Mouse (Mus musculus): ENCODE measurements around the gene Avl9. TPM values are rescaled to one million over a fixed set of nuclear protein-coding genes. Genes with fewer than 3 reads are reported as not detected.
A peak's percentile ranks its signal among the peaks of the same experiment; 100 is the strongest.

The Avl9 gene
- polyA plus RNA-seq, 1 experiment from 2014 or later, result 11.6 TPM

DNA sequence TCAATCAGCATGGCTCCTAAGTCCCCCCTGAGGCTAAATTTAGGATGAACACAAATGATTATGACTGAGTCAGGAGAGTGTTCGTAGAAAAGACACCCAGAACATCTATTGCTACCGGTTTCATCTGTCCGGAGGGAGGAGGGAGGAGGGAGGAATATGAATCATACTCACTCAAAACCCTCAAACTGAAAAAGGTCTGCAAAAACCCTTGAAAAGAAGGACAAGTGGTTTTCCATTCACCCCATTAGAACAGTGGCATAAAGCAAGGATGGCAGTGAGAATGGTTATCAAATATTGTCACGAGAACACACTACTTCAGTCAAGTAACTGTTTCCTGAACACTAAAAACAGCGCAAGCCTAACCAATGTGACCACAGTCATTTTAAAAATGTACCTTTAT is 70.4 kb downstream of the Avl9 start:
- H3K36me3 ChIP-seq (ENCODE audit: insufficient read depth, low read length), result peaks cover 38% of the 10 kb centered on the region
- no peak overlapping the region for H3K4me3 ChIP-seq (ENCODE audit: low read length)
- no peak for ATAC-seq (ENCODE audit: low FRiP score, low TSS enrichment)
- no peaks in the 10 kb centered on the region for H3K9me3 ChIP-seq (ENCODE audit: low read length)
- H3K4me1 ChIP-seq (ENCODE audit: insufficient read depth, low read length), result peaks cover 13% of the 10 kb centered on the region; the same call in 1 of the 2 replicates
- H3K4me2 ChIP-seq (replicated peaks; ENCODE audit: low read depth, low read length), result no peak overlapping the region
- WGBS, result 91% methylated on average over 5 of the region's 5 CpGs
- H3K9ac ChIP-seq (replicated peaks; ENCODE audit: low read length), result no peak overlapping the region
- no peak overlapping the region for H3K27ac ChIP-seq (ENCODE audit: low read length)
- H3K27me3 ChIP-seq (ENCODE audit: insufficient read depth, low read length), result no peaks in the 10 kb centered on the region

DNA sequence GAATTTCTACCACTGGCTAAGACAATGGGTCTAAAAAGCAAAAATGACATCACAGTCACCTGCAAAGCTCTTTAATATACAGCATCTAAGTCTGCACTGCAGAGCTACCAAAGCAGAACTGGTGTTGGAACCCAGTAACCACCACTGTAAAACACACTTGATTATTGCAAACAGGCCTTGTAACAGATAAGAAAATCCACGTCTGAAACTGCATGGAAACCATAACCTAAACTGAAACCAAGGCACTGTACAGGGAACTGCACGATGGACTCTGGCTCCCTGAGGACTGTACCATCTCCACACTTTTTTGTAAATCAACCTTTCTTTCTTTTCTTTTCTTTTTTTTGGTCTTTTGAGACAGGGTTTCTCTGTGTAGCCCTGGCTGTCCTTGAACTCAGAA is 73.0 kb downstream of the Avl9 start:
- H3K4me2 ChIP-seq (replicated peaks; ENCODE audit: low read depth, low read length), result no peak overlapping the region
- H3K27ac ChIP-seq (ENCODE audit: low read length), result no peak overlapping the region
- H3K4me3 ChIP-seq (ENCODE audit: low read length), result no peak overlapping the region
- no peaks in the 10 kb centered on the region for H3K27me3 ChIP-seq (ENCODE audit: insufficient read depth, low read length)
- no peak overlapping the region for H3K9ac ChIP-seq (replicated peaks; ENCODE audit: low read length)
- H3K9me3 ChIP-seq (ENCODE audit: low read length), result no peaks in the 10 kb centered on the region
- WGBS, result 87% methylated on average over 2 of the region's 2 CpGs
- ATAC-seq (ENCODE audit: low FRiP score, low TSS enrichment), result no peak
- H3K4me1 ChIP-seq (ENCODE audit: insufficient read depth, low read length), result peaks cover 13% of the 10 kb centered on the region; the same call in 1 of the 2 replicates
- peaks cover 26% of the 10 kb centered on the region for H3K36me3 ChIP-seq (ENCODE audit: insufficient read depth, low read length)

DNA sequence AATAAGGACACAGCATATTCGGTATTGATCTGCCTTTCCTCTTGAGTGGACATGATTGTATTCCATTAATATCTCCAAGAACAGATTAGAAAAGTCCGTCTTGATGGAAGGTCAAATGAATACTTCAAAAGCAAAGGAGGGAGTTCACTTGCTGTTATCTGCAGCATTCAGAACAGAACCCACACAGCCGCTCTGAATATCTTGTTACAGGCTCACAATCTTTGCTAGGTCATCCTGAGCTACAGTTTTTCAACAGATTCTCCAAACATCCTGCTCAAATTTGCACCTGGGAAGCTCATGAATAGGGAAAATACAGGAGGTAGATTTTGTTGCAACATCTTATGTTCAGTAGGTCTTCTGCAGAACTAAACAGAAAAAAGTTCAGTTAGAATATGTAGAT is 74.6 kb downstream of the Avl9 start:
- 74% methylated on average over 3 of the region's 3 CpGs for WGBS
- no peak overlapping the region for H3K9ac ChIP-seq (replicated peaks; ENCODE audit: low read length)
- H3K4me2 ChIP-seq (replicated peaks; ENCODE audit: low read depth, low read length), result no peak overlapping the region
- H3K36me3 ChIP-seq (ENCODE audit: insufficient read depth, low read length), result peaks cover 17% of the 10 kb centered on the region
- no peak overlapping the region for H3K27ac ChIP-seq (ENCODE audit: low read length)
- peaks cover 6% of the 10 kb centered on the region for H3K4me1 ChIP-seq (ENCODE audit: insufficient read depth, low read length)
- H3K27me3 ChIP-seq (ENCODE audit: insufficient read depth, low read length), result no peaks in the 10 kb centered on the region
- no peaks in the 10 kb centered on the region for H3K9me3 ChIP-seq (ENCODE audit: low read length)
- ATAC-seq (ENCODE audit: low FRiP score, low TSS enrichment), result no peak
- H3K4me3 ChIP-seq (ENCODE audit: low read length), result no peak overlapping the region

DNA sequence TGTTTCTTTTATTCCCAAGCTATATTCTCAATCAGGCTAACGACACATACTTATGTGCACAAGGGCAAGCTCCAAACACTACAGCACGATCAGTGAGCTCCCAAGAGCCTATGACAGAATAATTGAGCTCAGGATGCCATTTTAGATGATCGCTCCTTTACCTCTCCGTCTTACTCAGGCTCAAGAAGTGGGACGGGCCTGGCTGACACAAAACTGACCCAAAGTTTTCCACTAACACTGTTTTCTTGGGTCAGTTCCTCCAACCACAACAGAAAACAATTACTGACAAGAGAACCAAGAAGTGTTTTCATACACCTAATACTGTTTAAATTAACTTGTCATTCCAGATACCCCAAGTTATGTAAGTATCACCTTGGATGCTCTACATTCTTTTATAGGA is 80.1 kb downstream of the Avl9 start:
- Histone ChIP-seq H3K27ac (ENCODE audit: low read length) (no peak overlapping the region), H3K27me3 (ENCODE audit: insufficient read depth, low read length) (no peaks in the 10 kb centered on the region), H3K4me2 (replicated peaks; ENCODE audit: low read depth, low read length) (peak overlapping the region; percentile 82), H3K9me3 (ENCODE audit: low read length) (no peaks in the 10 kb centered on the region), H3K36me3 (ENCODE audit: insufficient read depth, low read length) (no peaks in the 10 kb centered on the region), H3K9ac (replicated peaks; ENCODE audit: low read length) (no peak overlapping the region), H3K4me1 (ENCODE audit: insufficient read depth, low read length) (peaks cover 22% of the 10 kb centered on the region), H3K4me3 (ENCODE audit: low read length) (peak overlapping the region; percentile 82)
- 81% methylated on average over 5 of the region's 5 CpGs for WGBS
- no peak for ATAC-seq (ENCODE audit: low FRiP score, low TSS enrichment)

GRCm38 (mm10) chr6:56796232-56796631 is 81.5 kb downstream of the Avl9 start:
- H3K4me2 ChIP-seq (replicated peaks; ENCODE audit: low read depth, low read length), result peak overlapping the region; percentile 82
- ATAC-seq (ENCODE audit: low FRiP score, low TSS enrichment), result no peak
- peak overlapping the region; percentile 82 for H3K4me3 ChIP-seq (ENCODE audit: low read length)
- peaks cover 22% of the 10 kb centered on the region for H3K4me1 ChIP-seq (ENCODE audit: insufficient read depth, low read length)
- no peaks in the 10 kb centered on the region for H3K9me3 ChIP-seq (ENCODE audit: low read length)
- H3K27me3 ChIP-seq (ENCODE audit: insufficient read depth, low read length), result no peaks in the 10 kb centered on the region
- 3% methylated on average over 8 of the region's 8 CpGs for WGBS
- H3K9ac ChIP-seq (replicated peaks; ENCODE audit: low read length), result peak overlapping the region; percentile 98
- peak overlapping the region; percentile 100 for H3K27ac ChIP-seq (ENCODE audit: low read length)
- no peaks in the 10 kb centered on the region for H3K36me3 ChIP-seq (ENCODE audit: insufficient read depth, low read length)

- Histone ChIP-seq H3K27ac (ENCODE audit: low read length) (peak overlapping the region; percentile 100), H3K4me2 (replicated peaks; ENCODE audit: low read depth, low read length) (peak overlapping the region; percentile 82), H3K27me3 (ENCODE audit: insufficient read depth, low read length) (no peaks in the 10 kb centered on the region), H3K4me3 (ENCODE audit: low read length) (peak overlapping the region; percentile 82), H3K9me3 (ENCODE audit: low read length) (no peaks in the 10 kb centered on the region), H3K9ac (replicated peaks; ENCODE audit: low read length) (peak overlapping the region; percentile 98), H3K4me1 (ENCODE audit: insufficient read depth, low read length) (peaks cover 22% of the 10 kb centered on the region), H3K36me3 (ENCODE audit: insufficient read depth, low read length) (no peaks in the 10 kb centered on the region)
- WGBS, result under 1% methylated on average over 16 of the region's 16 CpGs
- peak; percentile 24; the same call in 1 of the 2 replicates for ATAC-seq (ENCODE audit: low FRiP score, low TSS enrichment)
These were observed 82.0 kb downstream of the Avl9 start for GRCm38 (mm10) chr6:56796668-56797141.

DNA sequence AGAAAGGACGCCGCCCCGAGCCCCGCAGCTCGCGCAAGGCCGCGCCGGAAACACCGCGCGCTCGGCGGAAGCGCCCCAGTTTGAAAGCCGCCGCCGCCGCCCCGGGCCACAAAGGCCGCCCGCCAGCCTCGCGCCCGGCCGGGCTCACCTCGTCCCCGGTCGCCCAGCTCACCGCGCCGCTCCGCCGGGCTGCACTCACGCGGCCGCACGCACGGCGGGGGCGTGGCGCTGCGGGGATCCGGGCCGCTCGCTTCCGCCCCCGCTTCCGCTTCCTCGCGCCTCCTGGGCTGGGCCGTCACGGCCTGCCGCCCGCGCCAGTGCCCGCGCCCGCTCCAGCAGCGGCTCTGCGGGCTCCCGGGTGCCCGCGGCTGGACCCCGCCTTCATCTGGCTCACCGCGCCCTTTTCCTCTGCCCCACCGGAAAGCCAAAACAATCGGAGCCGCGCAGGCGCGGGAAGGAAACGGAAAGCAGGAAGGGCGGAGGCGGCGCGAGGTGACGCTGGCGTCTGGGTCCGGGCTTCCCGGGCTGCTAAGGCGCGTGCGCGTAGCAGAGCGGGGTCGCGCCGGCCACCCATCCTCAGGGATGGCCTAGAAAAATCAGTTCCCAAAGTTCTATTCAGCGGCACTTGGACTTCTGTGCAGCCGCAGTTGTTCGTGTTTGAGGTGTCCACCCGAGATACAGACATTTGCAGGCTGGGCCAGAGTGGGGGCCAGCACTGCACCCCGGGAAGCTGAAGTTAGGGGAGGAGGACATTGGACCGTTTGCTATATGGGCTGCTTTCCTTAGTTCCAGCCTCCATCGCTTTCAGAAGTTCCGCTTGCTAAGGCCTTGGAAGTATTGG is 82.8 kb downstream of the Avl9 start, which contains the start of gene Kbtbd2:
TSS of gene Kbtbd2 (minus strand) at position 503 of the 841 bp plus-strand sequence.
- H3K9me3 ChIP-seq (ENCODE audit: low read length), result no peaks in the 10 kb centered on the region
- peak within 1 kb of the TSS; percentile 98 for H3K9ac ChIP-seq (replicated peaks; ENCODE audit: low read length)
- no peaks in the 10 kb centered on the region for H3K36me3 ChIP-seq (ENCODE audit: insufficient read depth, low read length)
- no peaks in the 10 kb centered on the region for H3K27me3 ChIP-seq (ENCODE audit: insufficient read depth, low read length)
- H3K4me1 ChIP-seq (ENCODE audit: insufficient read depth, low read length), result peaks cover 22% of the 10 kb centered on the region
- ATAC-seq (ENCODE audit: low FRiP score, low TSS enrichment), result peak; percentile 96
- H3K4me3 ChIP-seq (ENCODE audit: low read length), result peak within 1 kb of the TSS; percentile 82
- H3K27ac ChIP-seq (ENCODE audit: low read length), result peak within 1 kb of the TSS; percentile 100
- WGBS, result under 1% methylated on average over 90 of the region's 98 CpGs
- H3K4me2 ChIP-seq (replicated peaks; ENCODE audit: low read depth, low read length), result peak within 1 kb of the TSS; percentile 82

DNA sequence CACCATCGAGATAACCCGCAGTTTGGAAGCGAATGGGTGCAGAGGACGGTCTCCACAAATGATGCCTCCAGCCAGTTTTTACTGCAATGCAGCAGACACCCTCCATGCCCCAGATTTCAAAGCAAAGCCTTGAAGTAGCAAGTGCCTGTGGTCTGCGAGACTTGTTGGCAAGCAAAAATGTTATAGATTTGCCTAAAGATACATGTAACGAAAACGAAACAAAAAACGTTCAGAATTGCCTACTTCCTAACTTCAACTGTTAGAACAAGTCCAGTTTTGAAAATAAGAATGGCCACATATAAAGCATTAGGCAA is 83.4 kb downstream of the Avl9 start:
- Histone ChIP-seq H3K9me3 (ENCODE audit: low read length) (no peaks in the 10 kb centered on the region), H3K27me3 (ENCODE audit: insufficient read depth, low read length) (no peaks in the 10 kb centered on the region), H3K9ac (replicated peaks; ENCODE audit: low read length) (peak overlapping the region; percentile 98), H3K4me1 (ENCODE audit: insufficient read depth, low read length) (peaks cover 22% of the 10 kb centered on the region), H3K4me2 (replicated peaks; ENCODE audit: low read depth, low read length) (peak overlapping the region; percentile 82), H3K27ac (ENCODE audit: low read length) (peak overlapping the region; percentile 100), H3K36me3 (ENCODE audit: insufficient read depth, low read length) (no peaks in the 10 kb centered on the region), H3K4me3 (ENCODE audit: low read length) (peak overlapping the region; percentile 82)
- ATAC-seq (ENCODE audit: low FRiP score, low TSS enrichment), result no peak
- 9% methylated on average over 8 of the region's 8 CpGs for WGBS

DNA sequence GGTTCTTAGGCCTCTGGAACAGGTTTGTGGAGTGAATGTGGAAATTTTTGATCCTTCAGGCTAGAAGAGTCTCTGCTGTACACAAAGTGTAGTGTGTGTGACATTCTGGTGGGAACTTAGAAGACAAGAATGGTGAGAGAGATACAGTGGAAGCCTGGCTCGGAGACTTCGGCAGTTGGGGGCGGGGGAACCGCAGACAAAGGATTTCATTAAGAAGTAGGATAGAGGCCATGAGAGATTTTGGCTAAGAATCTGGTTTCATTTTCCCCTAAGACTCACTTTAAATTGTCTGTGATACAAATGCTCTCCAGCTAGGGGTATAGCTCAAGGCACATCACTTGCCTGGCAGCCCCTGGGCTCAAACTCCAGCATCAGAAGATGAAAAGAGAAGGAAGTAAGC is 90.3 kb downstream of the Avl9 start:
- H3K9me3 ChIP-seq (ENCODE audit: low read length), result no peaks in the 10 kb centered on the region
- H3K4me3 ChIP-seq (ENCODE audit: low read length), result no peak overlapping the region
- no peaks in the 10 kb centered on the region for H3K4me1 ChIP-seq (ENCODE audit: insufficient read depth, low read length)
- no peaks in the 10 kb centered on the region for H3K36me3 ChIP-seq (ENCODE audit: insufficient read depth, low read length)
- H3K4me2 ChIP-seq (replicated peaks; ENCODE audit: low read depth, low read length), result no peak overlapping the region
- ATAC-seq (ENCODE audit: low FRiP score, low TSS enrichment), result no peak
- H3K27ac ChIP-seq (ENCODE audit: low read length), result no peak overlapping the region
- 90% methylated on average over 4 of the region's 4 CpGs for WGBS
- H3K27me3 ChIP-seq (ENCODE audit: insufficient read depth, low read length), result no peaks in the 10 kb centered on the region
- no peak overlapping the region for H3K9ac ChIP-seq (replicated peaks; ENCODE audit: low read length)

DNA sequence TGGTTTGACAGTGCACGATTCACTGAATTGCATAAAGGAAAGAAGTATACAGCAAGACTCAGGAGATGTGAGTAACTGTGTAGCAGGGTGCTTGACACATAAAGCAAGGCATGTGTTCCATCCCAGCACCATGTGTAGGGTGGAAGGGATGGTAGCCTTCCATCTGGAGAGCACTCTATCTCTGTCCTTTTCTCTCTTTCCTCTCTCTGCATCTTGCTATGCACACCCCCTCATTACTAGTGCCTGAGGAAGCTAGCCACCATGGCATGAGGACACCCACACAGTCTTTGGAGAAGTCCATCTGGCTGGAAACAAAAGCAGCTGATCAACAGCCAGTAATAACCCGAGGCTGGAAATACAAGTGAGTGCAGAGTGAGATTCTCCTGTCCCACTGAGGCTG is 91.5 kb downstream of the Avl9 start:
- ATAC-seq (ENCODE audit: low FRiP score, low TSS enrichment), result no peak
- WGBS, result 61% methylated on average over 2 of the region's 2 CpGs
- Histone ChIP-seq H3K27me3 (ENCODE audit: insufficient read depth, low read length) (no peaks in the 10 kb centered on the region), H3K36me3 (ENCODE audit: insufficient read depth, low read length) (no peaks in the 10 kb centered on the region), H3K4me3 (ENCODE audit: low read length) (no peak overlapping the region), H3K27ac (ENCODE audit: low read length) (no peak overlapping the region), H3K9ac (replicated peaks; ENCODE audit: low read length) (no peak overlapping the region), H3K4me2 (replicated peaks; ENCODE audit: low read depth, low read length) (no peak overlapping the region), H3K4me1 (ENCODE audit: insufficient read depth, low read length) (no peaks in the 10 kb centered on the region), H3K9me3 (ENCODE audit: low read length) (no peaks in the 10 kb centered on the region)

Data from kidney, embryonic 16.5 days (tissue).